8 mouse cellular contexts compared by ENCODE assay signal in genomic region chr12:3982257-3982656, GRCm38 (mm10). TPM values are rescaled to one million over a fixed set of nuclear protein-coding genes. Genes with fewer than 3 reads are reported as not detected.
DNase-seq lines count a peak whose midpoint lies in the region; ATAC-seq and TF ChIP-seq lines count a peak whose summit lies in the region.

No protein-coding gene starts in this region.

- peaks cover 19% of the 10 kb centered on the region for H3K4me1 ChIP-seq in hindbrain, embryonic 10.5 days (replicated peaks)
- peaks cover 6% of the 10 kb centered on the region for H3K4me1 ChIP-seq in stomach, embryonic 14.5 days (ENCODE audit: control insufficient read depth, insufficient read depth, low read length)

- ATAC-seq in stomach, embryonic 14.5 days (ENCODE audit: insufficient number of reproducible peaks, insufficient read depth, low FRiP score, low read depth), result no peak

- H3K36me3 ChIP-seq in hindbrain, embryonic 10.5 days, result peaks cover 26% of the 10 kb centered on the region
- no peaks in the 10 kb centered on the region for H3K36me3 ChIP-seq in stomach, embryonic 14.5 days (ENCODE audit: control insufficient read depth, insufficient read depth, low read length)

- peak; percentile 60 for DNase-seq in layer of hippocampus, adult 11-12 months (ENCODE audit: low spot score)
- no peak for DNase-seq in layer of hippocampus, adult 9-10 months (ENCODE audit: low spot score)
- peak; percentile 77 for DNase-seq in brain, embryonic 14.5 days (ENCODE audit: low read depth)
- DNase-seq in hindbrain, embryonic 10.5 days (ENCODE audit: low spot score), result no peak
- DNase-seq in layer of hippocampus, adult 2 months (ENCODE audit: low spot score in 2 of 2), result peak; percentile 49 to 60
- peak; percentile 67 for DNase-seq in lung, postnatal 10 days
- no peak for DNase-seq in embryo, embryonic 10.5 days (ENCODE audit: low spot score)

- peaks cover 18% of the 10 kb centered on the region for H3K27me3 ChIP-seq in hindbrain, embryonic 10.5 days (ENCODE audit: insufficient read depth, poor library complexity, severe bottlenecking)
- no peaks in the 10 kb centered on the region for H3K27me3 ChIP-seq in stomach, embryonic 14.5 days (ENCODE audit: control insufficient read depth, insufficient read depth, low read length)

- 21% methylated on average over 6 of the region's 6 CpGs for WGBS in hindbrain, embryonic 10.5 days
- 17% methylated on average over 6 of the region's 6 CpGs for WGBS in stomach, embryonic 14.5 days

- peak overlapping the region; percentile 30; the same call in 1 of the 2 replicates for H3K9ac ChIP-seq in stomach, embryonic 14.5 days (replicated peaks; ENCODE audit: low read depth, low read length)

- H3K9me3 ChIP-seq in hindbrain, embryonic 10.5 days, result no peaks in the 10 kb centered on the region
- H3K9me3 ChIP-seq in stomach, embryonic 14.5 days (ENCODE audit: control insufficient read depth, low read depth, low read length), result no peaks in the 10 kb centered on the region

- no peak for TF ChIP-seq CTCF in brain, embryonic 14.5 days (IDR thresholded peaks at IDR 0.05; ENCODE audit: borderline replicate concordance, extremely low read depth, insufficient read depth, insufficient read length)
- TF ChIP-seq CTCF in layer of hippocampus, adult 2 months (conservative IDR thresholded peaks at IDR 0.05), result no peak

- TF ChIP-seq POLR2A in brain, embryonic 14.5 days (IDR thresholded peaks at IDR 0.05; ENCODE audit: borderline replicate concordance, extremely low read depth, insufficient read depth, insufficient read length, poor library complexity, severe bottlenecking), result no peak

- H3K27ac ChIP-seq in hindbrain, embryonic 10.5 days, result no peak overlapping the region
- peak overlapping the region; percentile 57 for H3K27ac ChIP-seq in layer of hippocampus, adult 2 months
- no peak overlapping the region for H3K27ac ChIP-seq in stomach, embryonic 14.5 days (ENCODE audit: low read length)

- peak overlapping the region; percentile 89 for H3K4me2 ChIP-seq in stomach, embryonic 14.5 days (replicated peaks; ENCODE audit: low read depth, low read length)

- H3K4me3 ChIP-seq in hindbrain, embryonic 10.5 days, result peak overlapping the region; percentile 60
- peak overlapping the region; percentile 64 for H3K4me3 ChIP-seq in layer of hippocampus, adult 2 months
- peak overlapping the region; percentile 43 for H3K4me3 ChIP-seq in stomach, embryonic 14.5 days (ENCODE audit: low read depth, low read length)

RNA-seq across cellular contexts. Expression of gene Pomc, which starts 27.5 kb away (rescaled TPM):
- polyA plus RNA-seq in brain, embryonic 14.5 days (2012; rRNA removed), result 4.9 and 6.0 TPM in 2 replicates
- 6.6 and 7.2 TPM in 2 replicates for polyA plus RNA-seq in hindbrain, embryonic 10.5 days (2016; fragmentation: Nextera tagmentation; extraction: Ambion mirVana)
- 1 to 10 TPM; 1.7 to 3.1 TPM for total RNA-seq in layer of hippocampus, adult 2 months (2021)
- 2.6 TPM in 2 replicates for polyA plus RNA-seq in stomach, embryonic 14.5 days (2014; fragmentation: Nextera tagmentation; extraction: Ambion mirVana)

RNA-seq across cellular contexts. Expression of gene Efr3b, which starts 56.5 kb away (rescaled TPM):
- polyA plus RNA-seq in brain, embryonic 14.5 days (2012; rRNA removed), result 41.6 and 65.6 TPM in 2 replicates
- polyA plus RNA-seq in hindbrain, embryonic 10.5 days (2016; fragmentation: Nextera tagmentation; extraction: Ambion mirVana), result 10.6 and 16.5 TPM in 2 replicates
- 100 to 1,000 TPM in 1 of 2 experiments, 10 to 100 TPM in 1; 91.8 to 104 TPM for total RNA-seq in layer of hippocampus, adult 2 months (2021)
- polyA plus RNA-seq in stomach, embryonic 14.5 days (2014; fragmentation: Nextera tagmentation; extraction: Ambion mirVana), result 3.2 and 3.5 TPM in 2 replicates

Comparison
In these comparisons a context has a peak if more than half of its experiments do, and no peak if none do; other contexts are left out.
1. DNase-seq: peak in layer of hippocampus, adult 11-12 months (single experiment), brain, embryonic 14.5 days (single experiment), layer of hippocampus, adult 2 months (2 of 2) and lung, postnatal 10 days (single experiment); none in layer of hippocampus, adult 9-10 months (single experiment), hindbrain, embryonic 10.5 days (single experiment) and embryo, embryonic 10.5 days (single experiment).
2. Peak in every context shown above with its lines, with median percentiles within 50 percentile points of each other: H3K4me3 ChIP-seq.